Mouse (Mus musculus) hindbrain, embryonic 16.5 days (tissue): ENCODE results near the gene Irak1bp1. TPM values are rescaled to one million over a fixed set of nuclear protein-coding genes. Genes with fewer than 3 reads are reported as not detected.

Experiments used
- ATAC-seq: fragments of 200-750 bp; cut with Nextera tagmentation; 2 replicates; pipeline ENCODE4 v1.8.0; 2017; ENCODE audit warnings: moderate TSS enrichment, moderate library complexity
- H3K27ac ChIP-seq: fragments of 300-500 bp; sonication (generic); 2 replicates; pipeline ENCODE4 v1.5.1; 2014; ENCODE audit warnings: low read depth, mild to moderate bottlenecking, control low read depth, low read length, moderate library complexity
- H3K27me3 ChIP-seq: fragments of 300-500 bp; sonication (generic); replicated peaks from 2 replicates; pipeline ENCODE4 v1.6.1; 2014; ENCODE audit warnings: low read length; ENCODE audit not compliant: control insufficient read depth, insufficient read depth
- H3K36me3 ChIP-seq: fragments of 300-500 bp; sonication (generic); 2 replicates; pipeline ENCODE4 v1.6.1; 2014; ENCODE audit warnings: mild to moderate bottlenecking, low read length, moderate library complexity, mixed read lengths; ENCODE audit not compliant: control insufficient read depth, insufficient read depth
- H3K4me1 ChIP-seq: fragments of 300-500 bp; sonication (generic); 2 replicates; pipeline ENCODE4 v1.6.1; 2014; ENCODE audit warnings: low read depth, low read length; ENCODE audit not compliant: control insufficient read depth, insufficient read depth
- H3K4me2 ChIP-seq: fragments of 300-500 bp; sonication (generic); 2 replicates; pipeline ENCODE4 v1.6.1; 2014; ENCODE audit warnings: mild to moderate bottlenecking, low read length, control low read depth, moderate library complexity
- H3K4me3 ChIP-seq: fragments of 300-500 bp; sonication (generic); 2 replicates; pipeline ENCODE4 v1.5.1; 2014; ENCODE audit warnings: mild to moderate bottlenecking, low read length, control low read depth, moderate library complexity
- H3K9ac ChIP-seq: fragments of 300-500 bp; sonication (generic); 2 replicates; pipeline ENCODE4 v1.6.1; 2014; ENCODE audit warnings: low read depth, mild to moderate bottlenecking, control low read depth, low read length, moderate library complexity
- H3K9me3 ChIP-seq: fragments of 300-500 bp; sonication (generic); 2 replicates; pipeline ENCODE4 v1.6.1; 2014; ENCODE audit warnings: mild to moderate bottlenecking, low read length, moderate library complexity; ENCODE audit not compliant: control insufficient read depth
- WGBS: fragments of 180-500 bp; shearing (Covaris S2); extraction: QIAGEN DNeasy Blood & Tissue Kit; methylation state at CpG from one replicate; pipeline ENCODE4 v1.1.7; 2014; 5-methylcytosine and 5-hydroxymethylcytosine counted together
- polyA plus RNA-seq: library from polyadenylated mRNA; unstranded; fragments of >200 nt; fragmentation: Nextera tagmentation; extraction: Ambion mirVana; gene quantifications from 2 replicates; pipeline ENCODE4 v1.2.1, GENCODE M21; 2015

Gene Irak1bp1
- 31.2 and 36.3 TPM in 2 replicates for polyA plus RNA-seq

DNA sequence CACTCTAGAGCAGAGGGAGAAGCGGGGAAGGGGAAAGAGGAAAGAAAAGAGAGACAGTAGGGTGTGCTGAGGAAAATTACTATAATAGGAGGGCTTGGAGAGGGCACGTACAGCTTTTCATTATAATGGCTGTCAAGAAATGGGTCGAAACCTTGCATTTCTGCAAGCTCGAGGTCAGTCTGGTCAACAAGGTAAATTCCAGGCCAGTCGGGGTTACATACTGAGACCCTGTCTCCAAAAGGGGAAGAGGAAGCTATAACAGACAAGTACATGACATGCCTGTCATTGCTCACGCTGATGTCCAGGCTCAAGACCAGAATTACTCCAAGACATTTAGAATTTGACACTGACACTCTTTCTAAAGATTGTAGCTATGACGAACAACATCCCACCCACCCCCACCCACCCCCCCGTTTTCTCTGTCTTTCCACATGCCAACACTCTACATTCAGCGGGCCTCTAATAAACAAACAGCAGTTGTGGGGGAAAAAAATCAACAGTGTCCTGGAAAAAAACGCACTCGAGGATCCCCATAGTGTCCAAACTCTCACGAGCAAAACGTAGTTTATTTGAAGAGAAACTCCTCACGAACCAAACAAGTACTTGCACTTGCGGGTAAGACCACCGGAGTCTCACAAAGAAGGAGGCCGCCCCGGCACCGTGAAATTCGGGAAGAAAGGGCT is at the start of gene Irak1bp1:
TSS of gene Irak1bp1 (plus strand) at position 534 of the 683 bp plus-strand sequence.
- WGBS, result 10% methylated on average over 20 of the region's 20 CpGs
- ATAC-seq, result peak; percentile 34
- Histone ChIP-seq H3K36me3 (no peaks in the 10 kb centered on the region), H3K9me3 (no peaks in the 10 kb centered on the region), H3K27ac (peak within 1 kb of the TSS; percentile 92), H3K4me1 (peaks cover 10% of the 10 kb centered on the region), H3K27me3 (no peaks in the 10 kb centered on the region), H3K9ac (peak within 1 kb of the TSS; percentile 93), H3K4me2 (peak within 1 kb of the TSS; percentile 74), H3K4me3 (peak within 1 kb of the TSS; percentile 81)

DNA sequence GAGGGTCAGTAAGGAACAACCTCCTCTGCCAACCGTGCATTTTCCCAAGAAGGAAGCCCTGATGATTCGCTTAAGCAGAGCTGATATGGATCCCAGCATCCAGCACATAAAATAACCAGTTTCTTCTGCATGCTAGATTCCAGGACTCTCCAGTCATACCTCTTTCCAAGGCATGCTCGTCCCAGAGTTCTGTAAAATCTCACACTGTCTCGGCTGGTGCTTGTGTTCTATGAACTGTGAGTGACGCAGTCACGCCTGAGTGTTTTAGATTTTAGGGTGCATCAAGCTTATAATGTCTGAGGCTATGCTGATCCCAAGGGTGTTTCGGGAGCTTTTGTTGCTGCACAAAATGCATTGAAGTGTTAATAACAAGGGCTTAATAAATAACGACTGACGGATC is 41.0 kb upstream of the Irak1bp1 start:
- Histone ChIP-seq H3K9ac (peak overlapping the region; percentile 13; the same call in 1 of the 2 replicates), H3K4me2 (peak overlapping the region; percentile 32; the same call in 1 of the 2 replicates), H3K27ac (no peak overlapping the region)

DNA sequence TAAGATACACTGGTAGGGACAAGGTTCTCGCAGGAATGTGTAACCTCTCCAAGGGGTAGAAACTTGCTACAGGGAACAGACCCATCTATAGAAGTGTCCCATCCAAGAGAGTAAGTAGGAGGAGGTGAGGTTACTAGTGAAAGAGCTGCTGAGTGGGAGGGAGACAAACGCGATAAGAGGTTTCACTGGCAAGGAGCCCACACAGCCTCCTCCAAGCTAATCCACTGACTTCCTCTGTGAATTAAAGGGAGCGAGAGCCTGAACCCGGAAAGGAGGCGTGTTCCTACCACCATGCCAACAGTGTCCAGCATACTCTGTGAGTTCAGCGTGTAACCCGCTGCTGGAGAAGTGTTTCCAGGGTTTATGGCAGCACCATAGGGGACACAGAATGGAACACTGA is 29.0 kb upstream of the Irak1bp1 start:
- ATAC-seq, result no peak
- Histone ChIP-seq H3K4me3 (no peak overlapping the region), H3K9ac (no peak overlapping the region), H3K36me3 (no peaks in the 10 kb centered on the region), H3K4me2 (no peak overlapping the region), H3K27ac (no peak overlapping the region), H3K27me3 (no peaks in the 10 kb centered on the region), H3K4me1 (no peaks in the 10 kb centered on the region), H3K9me3 (no peaks in the 10 kb centered on the region)
- 80% methylated on average over 8 of the region's 8 CpGs for WGBS

More for the DNA sequence above, 41.0 kb upstream of the Irak1bp1 start:
- no peaks in the 10 kb centered on the region for H3K4me1 ChIP-seq
- ATAC-seq, result peak; percentile 37; the same call in 1 of the 2 replicates
- no peaks in the 10 kb centered on the region for H3K27me3 ChIP-seq
- H3K9me3 ChIP-seq, result no peaks in the 10 kb centered on the region
- 33% methylated on average over 9 of the region's 9 CpGs for WGBS
- no peaks in the 10 kb centered on the region for H3K36me3 ChIP-seq
- no peak overlapping the region for H3K4me3 ChIP-seq

GRCm38 (mm10) chr9:82807129-82807528 is 22.2 kb upstream of the Irak1bp1 start:
- H3K4me1 ChIP-seq, result no peaks in the 10 kb centered on the region
- H3K36me3 ChIP-seq, result no peaks in the 10 kb centered on the region
- ATAC-seq, result peak; percentile 54; the same call in 1 of the 2 replicates
- no peak overlapping the region for H3K9ac ChIP-seq
- no peaks in the 10 kb centered on the region for H3K9me3 ChIP-seq
- H3K4me3 ChIP-seq, result no peak overlapping the region
- no peak overlapping the region for H3K4me2 ChIP-seq
- H3K27ac ChIP-seq, result no peak overlapping the region
- H3K27me3 ChIP-seq, result no peaks in the 10 kb centered on the region
- WGBS, result 19% methylated on average over 1 of the region's 1 CpGs

DNA sequence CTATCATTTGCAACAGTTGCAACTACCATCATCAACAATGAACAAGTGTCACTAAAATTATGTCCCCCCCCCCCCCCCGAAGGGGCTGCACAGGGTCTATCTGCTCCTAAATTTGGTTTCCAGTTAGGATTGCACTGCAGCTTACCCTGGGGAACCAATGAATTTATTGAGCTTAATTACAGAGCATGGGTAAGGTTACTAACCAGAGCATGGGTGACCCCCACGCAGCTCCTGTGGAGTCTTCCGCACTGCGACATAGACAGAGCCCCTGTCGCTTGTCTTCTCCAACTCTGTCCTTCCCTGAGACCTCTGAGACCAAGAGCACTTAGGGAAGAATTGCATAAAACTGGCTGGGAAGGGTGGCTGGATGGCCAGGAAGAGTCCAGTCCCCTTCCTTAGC is 21.7 kb upstream of the Irak1bp1 start:
- H3K4me1 ChIP-seq, result no peaks in the 10 kb centered on the region
- no peak for ATAC-seq
- H3K36me3 ChIP-seq, result no peaks in the 10 kb centered on the region
- WGBS, result 25% methylated on average over 5 of the region's 5 CpGs
- H3K4me3 ChIP-seq, result no peak overlapping the region
- no peak overlapping the region for H3K27ac ChIP-seq
- no peak overlapping the region for H3K4me2 ChIP-seq
- H3K9ac ChIP-seq, result no peak overlapping the region
- H3K27me3 ChIP-seq, result no peaks in the 10 kb centered on the region
- H3K9me3 ChIP-seq, result no peaks in the 10 kb centered on the region; the same call in 1 of the 2 replicates

DNA sequence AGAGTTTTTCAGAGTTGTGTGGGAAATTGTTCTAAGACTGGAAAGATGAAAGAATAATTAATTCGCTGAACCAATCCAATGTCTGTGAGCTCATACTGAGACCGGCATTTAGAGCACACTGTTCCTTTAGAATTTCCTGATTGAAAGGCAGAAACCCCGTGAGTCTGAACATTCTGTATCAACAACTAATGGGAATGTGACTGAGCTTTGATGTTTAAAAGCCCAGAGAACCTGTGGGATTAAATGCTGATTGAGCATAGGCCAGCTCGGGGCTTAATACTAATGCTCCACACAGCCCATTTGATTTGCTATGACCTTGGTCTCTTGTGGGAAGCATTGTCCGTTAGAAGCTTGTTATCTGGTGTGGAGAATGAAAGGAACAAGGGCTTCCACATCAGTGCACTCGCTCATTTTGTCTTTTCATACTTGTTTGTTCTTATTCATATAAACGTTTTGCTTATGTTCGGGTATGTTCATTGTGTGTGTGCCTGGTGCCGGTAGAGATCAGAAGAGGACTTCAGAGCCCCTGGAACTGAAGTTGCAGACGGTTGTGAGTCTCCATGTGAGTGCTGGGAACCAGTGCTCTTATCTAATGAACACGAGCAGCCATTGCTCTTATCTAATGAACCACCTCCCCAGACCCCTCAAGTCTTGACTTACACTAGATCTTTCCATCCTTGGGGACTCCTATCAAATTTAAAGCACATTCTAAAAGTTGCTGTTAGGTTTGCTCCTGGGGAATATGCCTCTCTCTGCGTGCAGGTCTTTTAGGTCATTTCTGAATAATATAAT is 17.0 kb upstream of the Irak1bp1 start:
- Histone ChIP-seq H3K4me1 (no peaks in the 10 kb centered on the region), H3K36me3 (no peaks in the 10 kb centered on the region), H3K4me2 (no peak overlapping the region), H3K9ac (no peak overlapping the region), H3K27me3 (no peaks in the 10 kb centered on the region), H3K9me3 (no peaks in the 10 kb centered on the region; the same call in 1 of the 2 replicates), H3K27ac (no peak overlapping the region), H3K4me3 (no peak overlapping the region)
- no peak for ATAC-seq
- WGBS, result 58% methylated on average over 12 of the region's 12 CpGs

DNA sequence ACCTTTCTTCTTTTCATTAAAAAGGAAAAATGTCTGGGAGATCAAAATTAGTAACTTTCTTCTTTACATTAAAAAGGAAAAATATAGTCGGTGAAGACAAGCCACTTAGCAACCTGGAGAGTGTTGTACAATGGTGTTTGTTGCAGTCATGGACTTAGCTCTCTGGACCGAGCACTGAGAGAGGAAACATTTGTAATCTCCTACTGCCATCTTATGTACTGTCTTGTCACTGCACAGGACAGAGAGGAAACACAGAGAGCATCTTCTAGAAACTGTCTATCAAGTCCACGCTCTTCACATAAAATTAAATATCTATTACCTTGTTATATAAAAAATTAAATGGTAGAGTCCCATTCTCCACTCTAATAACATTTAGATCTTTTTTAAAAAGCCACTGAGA is 14.8 kb upstream of the Irak1bp1 start:
- Histone ChIP-seq H3K27me3 (no peaks in the 10 kb centered on the region), H3K9ac (no peak overlapping the region), H3K4me2 (no peak overlapping the region), H3K4me1 (no peaks in the 10 kb centered on the region), H3K9me3 (no peaks in the 10 kb centered on the region; the same call in 1 of the 2 replicates), H3K27ac (no peak overlapping the region), H3K36me3 (no peaks in the 10 kb centered on the region), H3K4me3 (no peak overlapping the region)
- 60% methylated on average over 3 of the region's 3 CpGs for WGBS
- peak; percentile 88 for ATAC-seq

DNA sequence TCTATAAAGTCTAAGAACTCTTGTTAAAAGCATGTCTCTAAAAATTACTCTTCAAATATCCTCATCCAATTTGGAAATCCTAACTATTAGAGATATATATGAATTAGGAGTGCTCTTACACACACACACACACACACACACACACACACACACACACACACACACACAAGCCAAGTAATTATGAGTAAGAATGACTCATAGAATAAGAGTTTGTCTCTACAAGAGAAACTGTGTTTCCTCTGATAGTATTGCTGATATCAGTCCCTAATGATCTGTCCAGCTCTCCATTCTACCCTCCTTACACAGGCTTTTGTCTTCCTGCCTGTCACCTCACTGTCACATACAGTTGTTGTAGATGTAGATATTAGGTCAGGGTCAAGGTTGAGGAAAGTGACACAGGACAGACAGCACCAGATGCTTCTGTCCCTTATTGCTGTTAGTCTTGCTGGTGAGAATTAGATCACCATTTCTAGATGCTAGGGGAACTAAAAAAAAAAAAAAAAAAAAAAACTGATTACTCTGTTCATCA is 14.0 kb upstream of the Irak1bp1 start:
- H3K9ac ChIP-seq, result no peak overlapping the region
- ATAC-seq, result no peak
- no peaks in the 10 kb centered on the region for H3K27me3 ChIP-seq
- no peak overlapping the region for H3K27ac ChIP-seq
- H3K4me2 ChIP-seq, result no peak overlapping the region
- no peaks in the 10 kb centered on the region; the same call in 1 of the 2 replicates for H3K9me3 ChIP-seq
- H3K36me3 ChIP-seq, result no peaks in the 10 kb centered on the region
- H3K4me1 ChIP-seq, result no peaks in the 10 kb centered on the region
- H3K4me3 ChIP-seq, result no peak overlapping the region

DNA sequence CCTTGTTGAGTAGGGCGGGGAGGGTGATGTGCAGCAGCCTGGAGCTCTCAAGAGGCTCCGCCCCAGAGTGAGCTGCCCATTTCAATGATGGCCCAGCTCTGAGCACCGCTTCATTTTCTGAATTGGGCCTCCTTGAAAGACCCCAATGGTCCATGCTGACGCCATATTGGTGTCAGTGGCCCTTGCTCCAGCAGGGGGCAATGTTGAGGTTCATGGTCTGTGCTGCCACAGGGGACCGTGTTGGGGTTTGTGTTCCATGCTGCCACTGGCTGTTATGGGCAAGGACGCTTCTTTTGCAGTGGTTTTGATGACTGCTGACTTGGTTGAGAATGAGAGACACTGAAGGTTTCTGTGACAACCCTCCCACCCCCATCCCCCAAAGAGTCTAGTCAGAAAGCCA is 2.9 kb upstream of the Irak1bp1 start:
- Histone ChIP-seq H3K4me2 (no peak overlapping the region), H3K9ac (no peak overlapping the region), H3K36me3 (no peaks in the 10 kb centered on the region), H3K4me3 (no peak overlapping the region), H3K27me3 (no peaks in the 10 kb centered on the region), H3K9me3 (no peaks in the 10 kb centered on the region), H3K27ac (no peak overlapping the region), H3K4me1 (peaks cover 8% of the 10 kb centered on the region)
- no peak for ATAC-seq
- WGBS, result 94% methylated on average over 6 of the region's 6 CpGs
